Mouse (Mus musculus) ES-Bruce4 (cell line): Measurements from ENCODE around the gene Phlpp1. TPM values are rescaled to one million over a fixed set of nuclear protein-coding genes. Genes with fewer than 3 reads are reported as not detected.

Source experiments
- H3K27ac ChIP-seq: 2 replicates; pipeline ENCODE4 v1.5.1; 2012; ENCODE audit warnings: low read length, inconsistent platforms; ENCODE audit not compliant: insufficient read depth
- H3K27me3 ChIP-seq: 2 replicates; pipeline ENCODE4 v1.6.1; 2012; ENCODE audit warnings: mild to moderate bottlenecking, low read length, inconsistent platforms; ENCODE audit not compliant: control insufficient read depth, poor library complexity, insufficient read depth, severe bottlenecking
- H3K36me3 ChIP-seq: 2 replicates; pipeline ENCODE4 v1.6.1; 2012; ENCODE audit warnings: inconsistent platforms, mild to moderate bottlenecking, low read length, moderate library complexity; ENCODE audit not compliant: control insufficient read depth, poor library complexity, insufficient read depth, severe bottlenecking
- H3K4me1 ChIP-seq: one replicate; pipeline ENCODE4 v1.8.1; 2011; ENCODE audit warnings: low read length; ENCODE audit not compliant: control insufficient read depth, insufficient read depth
- H3K4me3 ChIP-seq: 2 replicates; pipeline ENCODE4 v1.5.1; 2011; ENCODE audit warnings: low read depth, mild to moderate bottlenecking, low read length
- H3K9ac ChIP-seq: 2 replicates; pipeline ENCODE4 v1.6.1; 2012; ENCODE audit warnings: low read depth, mild to moderate bottlenecking, inconsistent platforms; ENCODE audit not compliant: poor library complexity, severe bottlenecking
- H3K9me3 ChIP-seq: replicated peaks from 2 replicates; pipeline ENCODE4 v1.6.1; 2012; ENCODE audit warnings: mild to moderate bottlenecking, low read length, inconsistent platforms; ENCODE audit not compliant: control insufficient read depth, poor library complexity, insufficient read depth, severe bottlenecking
- CTCF ChIP-seq: IDR thresholded peaks from one replicate; pipeline ENCODE4 v1.8.1; 2011; ENCODE audit warnings: low read depth, low read length
- EP300 ChIP-seq: IDR thresholded peaks from 2 replicates; pipeline ENCODE4 v1.6.1; 2011; ENCODE audit warnings: low read depth, low read length; ENCODE audit not compliant: insufficient read depth
- POLR2A ChIP-seq: IDR thresholded peaks from one replicate; pipeline ENCODE4 v1.8.1; 2011; ENCODE audit warnings: low read length; ENCODE audit not compliant: insufficient read depth
- polyA plus RNA-seq: library from polyadenylated mRNA; stranded (reverse); fragments of >200 nt; gene quantifications from 2 replicates; pipeline ENCODE4 v1.2.4, GENCODE M21; 2011; ENCODE audit warnings: low read depth; ENCODE audit not compliant: missing spikeins, insufficient read depth, insufficient read length

The Phlpp1 gene
- 13.4 and 14.6 TPM in 2 replicates for polyA plus RNA-seq

- no peak for TF ChIP-seq POLR2A
- TF ChIP-seq EP300, result no peak
- TF ChIP-seq CTCF, result peak; percentile 53
- no peaks in the 10 kb centered on the region; the same call in 1 of the 2 replicates for H3K27me3 ChIP-seq
- H3K4me3 ChIP-seq, result peak within 1 kb of the TSS; percentile 96
- H3K4me1 ChIP-seq, result no peaks in the 10 kb centered on the region
- H3K9ac ChIP-seq, result peak within 1 kb of the TSS; percentile 98
- H3K9me3 ChIP-seq, result no peaks in the 10 kb centered on the region
- H3K27ac ChIP-seq, result peak within 1 kb of the TSS; percentile 46
- H3K36me3 ChIP-seq, result no peaks in the 10 kb centered on the region
These were observed at the start of gene Phlpp1 for GRCm38 (mm10) chr1:106171241-106172220. Gene Phlpp1 (plus strand): TSS chr1:106171752.

GRCm38 (mm10) chr1:106126601-106127000 is 45.0 kb upstream of the Phlpp1 start:
- TF ChIP-seq POLR2A (no peak), CTCF (no peak), EP300 (no peak)
- Histone ChIP-seq H3K4me3 (no peak overlapping the region), H3K9me3 (no peaks in the 10 kb centered on the region), H3K36me3 (no peaks in the 10 kb centered on the region), H3K4me1 (no peaks in the 10 kb centered on the region), H3K27ac (no peak overlapping the region), H3K9ac (no peak overlapping the region), H3K27me3 (no peaks in the 10 kb centered on the region)

- no peak overlapping the region for H3K9ac ChIP-seq
- no peak overlapping the region for H3K4me3 ChIP-seq
- no peaks in the 10 kb centered on the region for H3K27me3 ChIP-seq
- no peaks in the 10 kb centered on the region for H3K36me3 ChIP-seq
- no peak for TF ChIP-seq EP300
- TF ChIP-seq POLR2A, result no peak
- TF ChIP-seq CTCF, result no peak
- H3K4me1 ChIP-seq, result no peaks in the 10 kb centered on the region
- H3K9me3 ChIP-seq, result no peaks in the 10 kb centered on the region
- no peak overlapping the region for H3K27ac ChIP-seq
These were observed 39.7 kb upstream of the Phlpp1 start for GRCm38 (mm10) chr1:106131697-106132349.

DNA sequence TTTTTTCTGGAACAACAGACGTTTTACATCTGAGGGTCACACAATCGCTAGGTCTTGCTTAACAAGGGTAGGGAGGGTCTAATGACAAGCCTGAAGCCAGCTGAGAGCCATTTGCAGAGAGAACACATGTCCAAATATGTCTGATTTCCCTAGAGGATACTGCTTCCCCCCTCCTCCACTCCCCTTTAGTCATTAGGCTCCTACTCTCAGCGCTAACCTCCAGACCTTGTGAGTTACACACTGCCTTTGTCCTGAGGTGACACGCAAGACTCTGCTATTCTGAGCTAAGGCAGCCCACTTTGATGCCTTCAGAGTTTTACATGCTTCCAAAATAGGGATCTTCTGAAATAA is 39.2 kb upstream of the Phlpp1 start:
- TF ChIP-seq EP300 (no peak), CTCF (no peak), POLR2A (no peak)
- no peaks in the 10 kb centered on the region for H3K9me3 ChIP-seq
- no peaks in the 10 kb centered on the region for H3K36me3 ChIP-seq
- H3K27ac ChIP-seq, result no peak overlapping the region
- no peak overlapping the region for H3K9ac ChIP-seq
- no peaks in the 10 kb centered on the region for H3K4me1 ChIP-seq
- H3K27me3 ChIP-seq, result no peaks in the 10 kb centered on the region
- H3K4me3 ChIP-seq, result no peak overlapping the region

- H3K4me1 ChIP-seq, result no peaks in the 10 kb centered on the region
- no peak overlapping the region for H3K9ac ChIP-seq
- TF ChIP-seq EP300 (no peak), CTCF (no peak), POLR2A (no peak)
- no peaks in the 10 kb centered on the region for H3K27me3 ChIP-seq
- no peaks in the 10 kb centered on the region for H3K36me3 ChIP-seq
- H3K4me3 ChIP-seq, result no peak overlapping the region
- H3K27ac ChIP-seq, result no peak overlapping the region
- peaks cover 2% of the 10 kb centered on the region; the same call in 1 of the 2 replicates for H3K9me3 ChIP-seq
These were observed 32.9 kb upstream of the Phlpp1 start for GRCm38 (mm10) chr1:106138691-106139090.
